Mouse (Mus musculus): Measurements from ENCODE around the gene Cacna2d2.

Gene Cacna2d2

GRCm38 (mm10) chr9:107399491-107399971, at the start of gene Cacna2d2:
TSS of gene Cacna2d2 (plus strand) at chr9:107399612.
- no peak for DNase-seq (ENCODE audit: extremely low read depth, low read depth, low spot score)

- no peak for DNase-seq (ENCODE audit: extremely low read depth, low read depth, low spot score)
Observed at GRCm38 (mm10) chr9:107354826-107355225, 44.6 kb upstream of the Cacna2d2 start.

- DNase-seq (ENCODE audit: extremely low read depth, low read depth, low spot score), result no peak
Observed at GRCm38 (mm10) chr9:107355870-107356765, 43.3 kb upstream of the Cacna2d2 start.

GRCm38 (mm10) chr9:107357651-107358050, 41.8 kb upstream of the Cacna2d2 start:
- DNase-seq (ENCODE audit: extremely low read depth, low read depth, low spot score), result no peak

- DNase-seq (ENCODE audit: extremely low read depth, low read depth, low spot score), result no peak
Observed at GRCm38 (mm10) chr9:107360989-107361388, 38.4 kb upstream of the Cacna2d2 start.

- DNase-seq (ENCODE audit: extremely low read depth, low read depth, low spot score), result no peak
Observed at GRCm38 (mm10) chr9:107366644-107367043, 32.8 kb upstream of the Cacna2d2 start.

GRCm38 (mm10) chr9:107368302-107368701, 31.1 kb upstream of the Cacna2d2 start:
- no peak for DNase-seq (ENCODE audit: extremely low read depth, low read depth, low spot score)

- no peak for DNase-seq (ENCODE audit: extremely low read depth, low read depth, low spot score)
Observed at GRCm38 (mm10) chr9:107369270-107370105, 29.9 kb upstream of the Cacna2d2 start.

GRCm38 (mm10) chr9:107370106-107370463, 29.3 kb upstream of the Cacna2d2 start:
- no peak for DNase-seq (ENCODE audit: extremely low read depth, low read depth, low spot score)

GRCm38 (mm10) chr9:107372441-107372840, 27.0 kb upstream of the Cacna2d2 start:
- DNase-seq (ENCODE audit: extremely low read depth, low read depth, low spot score), result no peak

GRCm38 (mm10) chr9:107374623-107375022, 24.8 kb upstream of the Cacna2d2 start:
- no peak for DNase-seq (ENCODE audit: extremely low read depth, low read depth, low spot score)

- DNase-seq (ENCODE audit: extremely low read depth, low read depth, low spot score), result no peak
Observed at GRCm38 (mm10) chr9:107375451-107375850, 24.0 kb upstream of the Cacna2d2 start.

- DNase-seq (ENCODE audit: extremely low read depth, low read depth, low spot score), result no peak
Observed at GRCm38 (mm10) chr9:107377961-107378512, 21.4 kb upstream of the Cacna2d2 start.

GRCm38 (mm10) chr9:107381723-107382122, 17.7 kb upstream of the Cacna2d2 start:
- DNase-seq (ENCODE audit: extremely low read depth, low read depth, low spot score), result no peak

GRCm38 (mm10) chr9:107384396-107384795, 15.0 kb upstream of the Cacna2d2 start:
- DNase-seq (ENCODE audit: extremely low read depth, low read depth, low spot score), result no peak

- DNase-seq (ENCODE audit: extremely low read depth, low read depth, low spot score), result no peak
Observed at GRCm38 (mm10) chr9:107386722-107387121, 12.7 kb upstream of the Cacna2d2 start.

- DNase-seq (ENCODE audit: extremely low read depth, low read depth, low spot score), result no peak
Observed at GRCm38 (mm10) chr9:107387708-107388107, 11.7 kb upstream of the Cacna2d2 start.

- no peak for DNase-seq (ENCODE audit: extremely low read depth, low read depth, low spot score)
Observed at GRCm38 (mm10) chr9:107388263-107388662, 11.1 kb upstream of the Cacna2d2 start.

- no peak for DNase-seq (ENCODE audit: extremely low read depth, low read depth, low spot score)
Observed at GRCm38 (mm10) chr9:107396397-107396796, 3.0 kb upstream of the Cacna2d2 start.

- DNase-seq (ENCODE audit: extremely low read depth, low read depth, low spot score), result no peak
Observed at GRCm38 (mm10) chr9:107398968-107399367, 444 bp upstream of the Cacna2d2 start.

GRCm38 (mm10) chr9:107400060-107400511, 674 bp downstream of the Cacna2d2 start:
- no peak for DNase-seq (ENCODE audit: extremely low read depth, low read depth, low spot score)
